Mouse (Mus musculus) urinary bladder, postnatal 25 days (tissue): ENCODE data around the gene Gcnt1.

Experiments used
- DNase-seq: peaks from one replicate; pipeline ENCODE4 v3.0.0; 2022; ENCODE audit warnings: low spot score

Gcnt1 gene

DNA sequence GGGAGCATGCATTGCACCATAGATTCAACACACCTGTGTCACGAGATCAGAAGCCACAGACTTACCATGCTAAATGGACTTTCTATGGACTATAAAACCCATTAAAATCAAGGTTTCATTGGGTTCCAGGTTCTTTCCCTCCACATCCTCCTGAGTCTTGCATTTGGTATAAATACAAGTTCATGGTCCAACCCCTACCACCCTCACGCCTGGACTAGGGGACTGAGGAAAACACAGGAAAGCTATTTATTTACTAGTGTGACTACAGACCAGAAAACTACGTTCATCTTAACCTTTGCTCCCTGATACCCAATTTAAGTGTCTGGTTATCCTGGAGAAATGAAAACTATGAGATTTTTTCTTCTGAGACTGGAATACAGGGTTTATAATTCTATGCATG, at the start of gene Gcnt1:
Gcnt1 (minus strand) TSS at position 144 of the 400 bp plus-strand sequence.
- no peak for DNase-seq

DNA sequence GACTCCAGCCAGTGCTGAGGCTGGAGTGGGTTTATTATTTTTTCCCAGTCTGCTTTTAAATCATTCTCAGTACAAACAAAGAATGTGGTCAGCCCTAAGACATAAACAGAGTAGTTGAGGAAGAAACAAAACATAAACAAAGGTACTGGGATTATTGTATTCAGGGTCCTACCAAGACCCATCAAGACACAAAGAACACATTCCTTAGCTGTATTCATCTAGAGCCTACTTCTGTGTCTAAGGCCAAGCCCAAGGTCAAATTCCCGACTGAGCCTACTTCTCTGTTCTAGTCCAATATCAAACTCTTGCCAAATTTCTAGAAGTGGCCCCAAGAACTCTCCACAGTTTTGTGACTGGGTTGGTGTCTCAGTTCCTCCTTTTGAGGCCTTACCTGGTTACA, 45.2 kb upstream of the Gcnt1 start:
- no peak for DNase-seq

DNA sequence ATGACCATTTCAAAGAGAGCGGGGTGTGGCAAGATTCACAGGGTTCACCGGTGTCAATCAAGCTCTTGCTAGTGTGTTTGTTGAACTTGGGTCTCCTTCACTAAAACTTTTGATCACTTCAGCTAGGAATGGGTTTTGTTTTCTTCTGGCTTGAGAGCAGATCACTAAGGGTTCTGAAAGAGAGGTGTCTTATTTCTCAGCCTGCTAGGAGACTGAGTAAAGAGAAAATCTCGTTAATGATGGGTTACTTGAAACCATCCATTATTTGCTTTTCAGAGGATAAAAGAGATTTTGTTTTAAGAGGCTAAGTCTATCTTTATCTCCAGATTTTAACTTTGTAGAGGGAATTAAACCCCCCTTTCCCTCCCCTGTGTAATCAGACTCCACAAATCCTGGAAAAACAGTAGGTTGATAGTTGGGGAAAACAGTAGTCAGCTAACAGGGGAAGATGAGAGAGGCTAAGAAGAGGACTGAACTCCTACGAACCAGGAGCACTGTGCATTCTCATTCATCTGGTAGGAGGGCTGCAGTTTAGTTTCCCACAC, 40.3 kb upstream of the Gcnt1 start:
- DNase-seq: no peak

DNA sequence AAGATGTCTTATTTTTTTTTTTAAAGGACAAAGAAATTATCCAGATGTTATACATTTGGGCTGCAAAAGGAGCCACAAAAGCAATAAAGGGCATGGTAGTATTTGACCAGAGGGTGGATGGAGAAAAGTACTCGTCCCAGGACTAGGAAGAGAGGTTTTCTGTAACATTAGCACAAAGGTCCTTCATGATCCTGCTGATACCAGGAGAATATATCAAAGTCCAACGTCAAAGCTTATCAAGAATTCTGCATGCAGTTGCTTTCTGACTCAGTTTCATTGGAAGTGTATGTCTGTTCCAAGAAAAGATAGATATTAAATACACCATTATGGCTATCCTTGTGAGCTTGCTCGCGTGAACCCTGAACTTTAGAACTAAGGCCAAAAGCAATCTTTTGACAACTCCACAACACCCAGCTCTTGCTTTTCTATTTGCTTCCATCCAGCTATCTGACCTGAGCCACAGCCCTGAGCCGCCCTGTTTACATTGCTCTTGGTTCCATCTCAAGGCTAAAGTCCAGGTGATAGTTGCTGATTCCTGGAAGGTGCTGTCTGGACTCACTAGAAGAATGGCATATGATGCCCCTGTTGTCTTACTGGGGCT, 37.9 kb upstream of the Gcnt1 start:
- DNase-seq: no peak

DNA sequence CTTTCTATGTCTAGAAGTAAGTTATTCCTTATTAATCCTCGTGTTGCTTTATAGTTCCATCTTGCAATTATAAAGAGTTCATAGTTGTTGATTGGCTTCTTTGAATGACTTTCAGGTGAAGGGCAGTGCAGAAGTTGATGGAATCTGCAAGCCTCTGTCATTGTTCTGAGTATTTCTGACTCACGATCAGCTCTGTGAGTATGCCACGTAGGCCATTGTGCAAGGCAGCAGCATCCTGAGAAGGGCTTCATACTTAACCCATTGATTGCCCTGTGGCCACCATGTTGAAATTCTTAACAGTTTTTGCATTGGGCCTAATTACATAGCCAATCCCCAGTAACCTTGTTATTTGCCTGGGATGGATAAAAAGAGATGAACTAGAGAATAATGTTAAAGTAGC, 36.7 kb upstream of the Gcnt1 start:
- DNase-seq: no peak

DNA sequence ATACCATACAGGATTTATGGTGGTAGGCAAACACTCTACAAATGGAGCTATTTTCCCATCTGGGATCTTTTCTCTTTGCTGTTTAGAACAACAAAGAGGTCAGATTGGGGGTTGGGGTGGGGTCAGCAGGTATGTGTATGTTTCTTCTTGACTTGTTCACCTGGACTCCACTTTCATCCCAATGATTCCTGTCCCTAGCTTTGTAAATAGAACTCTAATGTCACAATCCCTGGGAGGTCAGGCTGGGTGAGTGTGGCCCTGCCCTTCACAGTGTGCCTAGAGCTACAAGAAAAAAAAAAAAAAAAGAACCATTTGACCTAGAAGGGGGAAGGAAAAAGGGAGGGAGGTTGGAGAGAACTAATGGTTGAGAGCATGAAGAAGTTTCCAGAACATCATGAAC, 35.9 kb upstream of the Gcnt1 start:
- DNase-seq: no peak

DNA sequence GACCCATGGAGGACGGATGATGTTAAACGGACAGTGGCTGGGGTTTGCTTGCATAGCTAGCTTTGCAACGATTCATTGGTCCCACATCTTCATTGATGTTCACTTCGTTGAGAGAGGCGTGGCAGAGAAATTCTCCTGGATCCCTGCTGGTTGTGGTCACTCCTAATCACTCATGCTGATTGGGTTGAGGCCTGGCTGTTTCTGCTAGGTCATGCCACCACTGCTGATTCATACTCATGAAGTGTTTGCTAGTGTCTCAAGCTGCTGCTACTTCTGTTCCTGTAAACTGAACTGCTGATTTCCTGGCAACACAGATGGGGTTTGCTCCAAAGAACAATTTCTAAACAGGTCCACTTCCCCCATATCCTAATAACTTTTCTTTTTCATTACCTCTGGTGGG, 34.2 kb upstream of the Gcnt1 start:
- no peak for DNase-seq

GRCm38 (mm10) chr19:17403175-17403574, 30.5 kb upstream of the Gcnt1 start:
- DNase-seq: no peak

- no peak for DNase-seq
Measured at GRCm38 (mm10) chr19:17400571-17400970, 27.9 kb upstream of the Gcnt1 start.

GRCm38 (mm10) chr19:17399965-17400364, 27.3 kb upstream of the Gcnt1 start:
- no peak for DNase-seq

- DNase-seq: no peak
Measured at GRCm38 (mm10) chr19:17397922-17398321, 25.3 kb upstream of the Gcnt1 start.

- DNase-seq: no peak
Measured at GRCm38 (mm10) chr19:17396802-17397201, 24.2 kb upstream of the Gcnt1 start.

DNA sequence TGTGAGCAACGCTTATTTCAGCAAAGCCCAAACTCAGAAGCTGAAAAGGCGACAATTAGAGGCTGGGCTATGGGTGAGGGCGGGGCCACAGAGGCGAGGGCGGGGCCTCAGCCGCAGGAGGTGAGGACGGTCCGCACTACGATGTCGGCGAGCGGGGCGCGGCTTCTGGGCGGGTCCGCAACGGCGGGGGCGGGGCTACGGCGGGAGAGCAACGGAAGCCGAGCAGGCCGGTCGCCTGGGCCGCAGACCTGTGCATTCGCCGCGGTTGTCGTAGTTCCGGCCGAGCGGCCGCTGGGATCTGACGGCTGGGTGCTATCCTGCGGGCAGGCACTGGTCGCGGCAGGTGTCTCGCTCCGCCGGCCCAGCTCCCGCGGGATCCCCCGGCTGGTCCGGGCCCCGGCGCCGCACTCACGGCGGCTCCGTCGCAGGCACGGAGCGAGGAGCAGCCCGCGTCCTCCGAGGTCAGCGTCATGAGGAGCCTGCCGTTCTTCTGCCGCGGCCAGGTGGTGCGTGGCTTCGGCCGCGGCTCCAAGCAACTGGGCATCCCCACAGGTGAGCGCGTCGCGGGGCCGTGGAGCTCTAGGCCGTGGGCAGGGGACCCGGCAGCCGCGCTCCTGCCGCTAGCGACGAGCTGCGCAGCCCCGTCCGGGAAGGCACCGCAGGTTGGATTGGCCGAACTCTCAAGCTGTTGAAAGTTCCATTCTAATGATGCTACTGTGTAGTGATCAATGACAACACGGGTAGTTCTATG, 21.4 kb upstream of the Gcnt1 start, which contains the start of gene Rfk:
Rfk (plus strand) TSS at position 203 of the 751 bp plus-strand sequence.
- peak; percentile 94 for DNase-seq

DNA sequence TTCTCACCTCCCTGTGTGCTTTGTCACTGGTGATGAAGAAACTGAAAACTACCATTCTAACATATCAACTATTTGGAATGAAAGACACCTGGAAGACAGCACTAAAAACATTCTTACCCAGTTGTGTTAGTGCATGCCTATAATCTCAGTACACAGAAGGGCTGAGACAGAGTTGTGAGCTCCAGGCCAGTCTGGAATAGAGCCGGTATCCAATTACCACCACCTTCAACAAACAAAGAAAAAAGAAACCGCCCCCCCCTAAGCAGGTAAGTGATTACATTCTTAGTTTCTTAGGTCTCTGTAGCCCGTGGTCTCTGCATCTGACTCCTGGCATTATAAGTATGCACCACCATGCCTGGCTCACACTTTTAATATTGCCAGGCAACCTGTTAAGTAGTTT, 20.2 kb upstream of the Gcnt1 start:
- no peak for DNase-seq

DNA sequence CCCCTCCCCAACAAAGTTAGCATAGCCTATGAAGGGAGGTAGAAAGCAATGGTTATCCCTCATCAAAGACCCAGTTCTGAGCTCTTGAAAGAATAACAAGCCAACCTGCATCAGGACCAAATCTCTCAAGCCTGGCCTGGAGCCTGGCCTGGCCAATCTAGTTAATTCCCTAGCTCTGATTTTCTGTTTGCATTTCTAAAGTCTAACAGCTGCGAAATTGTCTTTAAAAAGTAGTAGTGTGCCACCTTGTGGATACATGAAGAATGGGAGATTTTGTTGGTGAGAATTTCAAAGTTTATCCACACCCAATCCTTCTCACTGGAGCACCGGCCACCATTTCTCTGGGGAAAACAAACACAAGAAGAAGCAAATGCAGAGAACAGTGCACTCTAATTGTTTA, 15.8 kb upstream of the Gcnt1 start:
- DNase-seq: no peak

- DNase-seq: no peak
Measured at GRCm38 (mm10) chr19:17386424-17386823, 13.8 kb upstream of the Gcnt1 start.

GRCm38 (mm10) chr19:17385426-17385825, 12.8 kb upstream of the Gcnt1 start:
- no peak for DNase-seq

GRCm38 (mm10) chr19:17385022-17385421, 12.4 kb upstream of the Gcnt1 start:
- DNase-seq: no peak

DNA sequence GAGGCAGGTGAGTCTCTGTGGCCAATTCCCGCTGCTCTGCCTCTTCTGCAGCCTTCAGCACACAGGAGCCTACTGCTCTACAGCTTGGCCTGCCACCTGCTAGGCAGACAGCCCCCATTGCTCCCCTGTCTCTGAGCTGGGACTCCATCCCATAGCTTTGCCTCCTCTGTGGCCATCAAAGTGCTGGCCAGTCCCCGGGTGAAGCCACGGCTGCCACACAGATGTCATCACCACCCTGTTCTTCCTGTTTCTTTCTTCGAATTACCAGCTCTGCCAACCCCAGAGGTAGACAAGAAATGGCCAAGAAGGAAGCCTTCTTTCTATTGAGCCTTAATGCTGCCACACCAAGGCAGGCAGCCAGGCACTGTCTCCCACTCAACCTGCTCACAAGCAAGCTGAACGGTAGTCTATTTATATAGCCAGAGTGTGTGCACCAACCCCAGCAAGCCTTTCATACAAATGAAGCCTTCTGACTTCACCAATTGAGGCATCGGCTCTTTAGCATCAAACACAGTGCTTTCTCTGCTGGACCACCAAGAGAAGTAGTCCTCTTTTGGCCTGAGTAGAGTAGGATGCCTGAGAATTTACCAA, 10.3 kb upstream of the Gcnt1 start:
- DNase-seq: no peak

DNA sequence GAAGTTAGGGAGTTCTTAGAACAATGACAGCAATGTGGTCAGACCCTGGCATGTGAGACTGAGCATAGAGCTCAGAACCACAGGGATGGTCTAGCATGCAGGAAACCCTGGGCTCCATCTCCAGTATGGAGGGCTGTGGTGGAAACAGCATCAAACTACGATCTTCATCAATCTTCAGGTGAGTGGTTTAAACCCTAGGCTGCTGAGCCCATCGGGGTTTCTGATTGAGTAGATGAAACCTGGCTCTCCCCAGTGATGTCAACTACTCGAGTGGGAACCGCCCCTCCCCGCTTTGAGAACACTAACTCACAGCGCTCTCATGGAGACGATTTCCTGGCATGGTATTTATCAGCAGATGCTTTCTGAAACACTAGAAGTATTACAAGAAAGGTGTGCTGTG, 7.9 kb upstream of the Gcnt1 start:
- no peak for DNase-seq

- DNase-seq: no peak
Measured at GRCm38 (mm10) chr19:17378845-17379244, 6.2 kb upstream of the Gcnt1 start.

DNA sequence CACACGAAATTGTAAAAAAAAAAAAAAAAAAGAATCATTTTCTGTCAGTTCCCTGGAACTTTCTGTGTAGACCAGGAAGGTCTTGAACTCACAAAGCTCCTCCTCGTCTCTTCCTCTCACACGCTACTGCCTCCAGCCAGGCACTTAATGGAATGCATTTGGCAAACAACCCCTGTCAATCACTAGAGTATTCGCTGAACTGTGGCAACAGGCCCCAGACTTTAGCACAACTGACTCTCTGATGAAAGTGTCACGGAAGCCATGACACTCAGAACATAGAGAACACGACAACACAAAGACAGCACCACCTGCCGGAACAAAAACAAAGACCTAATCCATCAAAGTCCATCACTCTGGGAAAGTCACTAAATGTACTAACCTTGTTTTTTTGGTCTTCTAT, 3.1 kb downstream of the Gcnt1 start:
- DNase-seq: no peak

DNA sequence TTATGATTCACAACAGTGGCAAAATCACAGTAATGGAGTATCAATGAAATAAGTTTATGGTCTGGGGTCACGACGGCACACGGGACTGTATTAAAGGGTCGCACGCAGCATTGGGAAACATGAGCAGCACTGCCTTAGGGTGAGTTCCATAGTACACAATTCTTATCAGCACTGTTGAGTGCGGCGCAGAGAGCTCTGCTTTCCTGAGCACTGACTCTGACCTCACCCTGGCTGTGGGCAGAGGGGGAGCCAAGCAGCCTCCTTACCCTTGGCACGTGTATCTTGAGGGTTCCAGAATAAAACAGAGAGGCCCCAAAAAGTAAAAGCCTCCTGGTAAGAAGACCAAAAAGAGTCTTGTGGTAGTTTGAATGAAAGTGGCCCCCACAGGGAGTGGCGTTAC, 4.1 kb downstream of the Gcnt1 start:
- no peak for DNase-seq
